Mouse (Mus musculus): ENCODE data around the gene Ctrc. TPM values are rescaled to one million over a fixed set of nuclear protein-coding genes. Genes with fewer than 3 reads are reported as not detected.
"Not testable (repeated sequence)": the region's sequence is repeated elsewhere in the genome, so short reads cannot be mapped to it uniquely, and the experiment has no call there.

The Ctrc gene
- total RNA-seq, 2 experiments from 2014 or later, result not detected

- DNase-seq (ENCODE audit: low spot score in 2 of 2), result no peak
- intact Hi-C loops (cut with DNase I), result loop anchor here (5.0 kb wide), 1 partner anchor 70 kb away; the partner anchor contains the start of gene Ddi2
Measured at GRCm38 (mm10) chr4:141792554-141793281, 53.4 kb downstream of the Ctrc start.

GRCm38 (mm10) chr4:141791951-141792350 lies 54.2 kb downstream of the Ctrc start:
- DNase-seq (ENCODE audit: low spot score in 2 of 2), result no peak
- intact Hi-C loops (cut with DNase I), result loop anchor here (5.0 kb wide), 1 partner anchor 70 kb away; the partner anchor contains the start of gene Ddi2

GRCm38 (mm10) chr4:141791486-141791885 lies 54.7 kb downstream of the Ctrc start:
- intact Hi-C loops (cut with DNase I), result loop anchor here (5.0 kb wide), 1 partner anchor 69 kb away; the partner anchor contains the start of gene Ddi2
- DNase-seq (ENCODE audit: low spot score in 2 of 2), result no peak

- DNase-seq (ENCODE audit: low spot score in 2 of 2), result peak; percentile 97 to 98
- intact Hi-C loops (cut with DNase I), result loop anchor here (5.0 kb wide), 1 partner anchor 68 kb away; the partner anchor contains the start of gene Ddi2
Measured at GRCm38 (mm10) chr4:141790524-141790990, 55.6 kb downstream of the Ctrc start, which contains the start of gene Dnajc16. Dnajc16 (minus strand) TSS chr4:141790931.

GRCm38 (mm10) chr4:141789564-141790218 lies 56.5 kb downstream of the Ctrc start:
- DNase-seq (ENCODE audit: low spot score in 2 of 2), result no peak
- intact Hi-C loops (cut with DNase I), result loop anchor here (5.0 kb wide), 1 partner anchor 67 kb away; the partner anchor contains the start of gene Ddi2

- intact Hi-C loops (cut with DNase I), result no loop called here
- no peak for DNase-seq (ENCODE audit: low spot score in 2 of 2)
Measured at GRCm38 (mm10) chr4:141787462-141787861, 58.7 kb downstream of the Ctrc start.

- no peak for DNase-seq (ENCODE audit: low spot score in 2 of 2)
- intact Hi-C loops (cut with DNase I), result no loop called here
Measured at GRCm38 (mm10) chr4:141787046-141787445, 59.1 kb downstream of the Ctrc start.

GRCm38 (mm10) chr4:141786141-141786540 lies 60.0 kb downstream of the Ctrc start:
- DNase-seq (ENCODE audit: low spot score in 2 of 2), result no peak
- intact Hi-C loops (cut with DNase I), result no loop called here

- DNase-seq (ENCODE audit: low spot score in 2 of 2), result no peak
- intact Hi-C loops (cut with DNase I), result no loop called here
Measured at GRCm38 (mm10) chr4:141784835-141785234, 61.3 kb downstream of the Ctrc start.

GRCm38 (mm10) chr4:141781201-141781985 lies 64.8 kb downstream of the Ctrc start:
- intact Hi-C loops (cut with DNase I), result no loop called here
- DNase-seq (ENCODE audit: low spot score in 2 of 2), result no peak

- intact Hi-C loops (cut with DNase I), result no loop called here
- DNase-seq (ENCODE audit: low spot score in 2 of 2), result peak; percentile 80 to 81
Measured at GRCm38 (mm10) chr4:141779828-141780227, 66.3 kb downstream of the Ctrc start.

GRCm38 (mm10) chr4:141773019-141773418 lies 73.1 kb downstream of the Ctrc start:
- DNase-seq (ENCODE audit: low spot score in 2 of 2); intact Hi-C loops (cut with DNase I): not testable (repeated sequence)

GRCm38 (mm10) chr4:141771823-141772222 lies 74.3 kb downstream of the Ctrc start:
- intact Hi-C loops (cut with DNase I), result no loop called here
- DNase-seq (ENCODE audit: low spot score in 2 of 2), result no peak

GRCm38 (mm10) chr4:141769501-141770160 lies 76.5 kb downstream of the Ctrc start:
- intact Hi-C loops (cut with DNase I), result no loop called here
- no peak for DNase-seq (ENCODE audit: low spot score in 2 of 2)

- intact Hi-C loops (cut with DNase I), result no loop called here
- no peak for DNase-seq (ENCODE audit: low spot score in 2 of 2)
Measured at GRCm38 (mm10) chr4:141767353-141768036, 78.7 kb downstream of the Ctrc start.

- intact Hi-C loops (cut with DNase I), result no loop called here
- no peak for DNase-seq (ENCODE audit: low spot score in 2 of 2)
Measured at GRCm38 (mm10) chr4:141766668-141767352, 79.3 kb downstream of the Ctrc start.

- intact Hi-C loops (cut with DNase I), result no loop called here
- peak in 1 of 2 experiments; percentile 25 for DNase-seq (ENCODE audit: low spot score in 2 of 2)
Measured at GRCm38 (mm10) chr4:141766316-141766667, 79.9 kb downstream of the Ctrc start.

- intact Hi-C loops (cut with DNase I), result no loop called here
Measured at GRCm38 (mm10) chr4:141765008-141765407, 81.2 kb downstream of the Ctrc start.

More at GRCm38 (mm10) chr4:141765008-141765407, 81.2 kb downstream of the Ctrc start:
- DNase-seq (ENCODE audit: low spot score in 2 of 2), result no peak
